Mouse (Mus musculus) layer of hippocampus, postnatal 36 days (tissue): ENCODE measurements at regions not wholly inside any gene's neighbourhood (a gene's known extent, or its start where the extent isn't known, plus 50 kb on each side); places are given as distances from the start of the nearest gene placed in this dataset.
A peak's percentile ranks its signal among the peaks of the same experiment; 100 is the strongest.

Experiments used
- DNase-seq, 2 experiments: peaks; one replicate each; pipeline ENCODE4 v3.0.0; 2022

DNA sequence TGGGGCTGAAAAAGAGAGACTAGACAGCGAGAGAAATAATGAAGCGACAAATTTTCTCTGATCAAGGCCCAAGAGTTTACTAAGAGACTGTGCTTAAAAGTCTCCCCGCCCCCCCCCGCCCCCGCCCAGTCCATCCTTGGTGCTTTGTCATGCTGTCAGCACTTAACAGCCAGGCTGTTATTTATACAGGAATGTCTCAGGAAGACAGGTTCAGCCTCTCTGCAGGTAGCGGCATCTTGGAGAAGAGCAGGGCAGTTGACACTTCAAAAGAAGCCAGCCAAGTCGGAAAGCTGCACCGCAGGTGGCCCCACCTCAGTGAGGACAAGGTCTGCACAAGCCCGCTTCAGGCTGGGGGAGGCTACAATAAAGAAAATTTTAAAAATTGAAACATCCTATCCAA is 487.6 kb downstream of the Pdzph1 start:
- no peak for DNase-seq

DNA sequence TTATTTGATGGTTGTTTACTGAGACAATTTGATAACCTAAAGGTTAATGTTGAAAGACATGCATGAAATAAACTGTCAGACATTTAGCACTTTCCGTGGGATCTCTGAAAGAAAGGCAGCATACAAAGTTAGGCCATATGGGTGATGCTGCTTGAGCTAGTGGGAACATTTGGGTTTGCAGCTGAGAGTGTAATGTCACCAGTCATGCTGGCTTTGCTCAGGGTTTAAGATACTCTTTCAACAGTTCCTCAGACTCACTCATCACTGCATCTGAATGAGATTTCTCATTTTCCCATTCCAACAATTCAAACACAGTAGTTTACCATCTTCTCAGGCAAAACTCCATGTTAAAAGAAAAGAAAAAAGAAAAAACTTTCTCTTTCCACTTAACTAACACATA is 522.3 kb downstream of the Pdzph1 start:
- DNase-seq = peak in 1 of 2 experiments; percentile 6
